Mouse (Mus musculus) mouse trophoblast stem cell (cell line): ENCODE data around the gene Sptbn1.

Experiments used
- in situ Hi-C, 2 experiments: fragments of 300-500 bp; cut with MseI, MboI; formaldehyde crosslinking; loops; 2 replicates in 1 of 2; 3 replicates in 1 of 2; pipeline ENCODE4 v1.15.1; 2025

The Sptbn1 gene

GRCm38 (mm10) chr11:30267892-30268647 lies at the start of gene Sptbn1:
TSS of gene Sptbn1 (minus strand) at chr11:30268175.
- in situ Hi-C loops, result no loop called here

DNA sequence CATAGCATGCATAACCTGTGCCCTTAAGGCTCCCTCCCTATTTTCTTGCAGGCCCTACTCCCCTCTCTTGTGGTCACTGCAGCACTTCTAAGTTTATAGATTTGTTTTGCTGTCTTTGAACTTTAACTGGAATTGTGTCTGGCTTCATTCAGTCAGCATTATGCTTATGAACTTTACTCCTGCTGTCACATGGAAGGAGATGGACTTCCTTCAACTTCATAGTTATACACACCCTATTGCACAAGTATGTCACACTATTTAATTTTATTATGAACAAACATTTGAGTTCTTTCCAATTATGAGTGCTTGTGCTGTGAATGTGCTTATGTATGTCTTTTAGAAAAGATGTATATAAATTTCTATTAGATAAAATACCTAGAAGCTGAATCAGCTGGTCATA lies 26.3 kb upstream of the Sptbn1 start:
- in situ Hi-C loops, result no loop called here

DNA sequence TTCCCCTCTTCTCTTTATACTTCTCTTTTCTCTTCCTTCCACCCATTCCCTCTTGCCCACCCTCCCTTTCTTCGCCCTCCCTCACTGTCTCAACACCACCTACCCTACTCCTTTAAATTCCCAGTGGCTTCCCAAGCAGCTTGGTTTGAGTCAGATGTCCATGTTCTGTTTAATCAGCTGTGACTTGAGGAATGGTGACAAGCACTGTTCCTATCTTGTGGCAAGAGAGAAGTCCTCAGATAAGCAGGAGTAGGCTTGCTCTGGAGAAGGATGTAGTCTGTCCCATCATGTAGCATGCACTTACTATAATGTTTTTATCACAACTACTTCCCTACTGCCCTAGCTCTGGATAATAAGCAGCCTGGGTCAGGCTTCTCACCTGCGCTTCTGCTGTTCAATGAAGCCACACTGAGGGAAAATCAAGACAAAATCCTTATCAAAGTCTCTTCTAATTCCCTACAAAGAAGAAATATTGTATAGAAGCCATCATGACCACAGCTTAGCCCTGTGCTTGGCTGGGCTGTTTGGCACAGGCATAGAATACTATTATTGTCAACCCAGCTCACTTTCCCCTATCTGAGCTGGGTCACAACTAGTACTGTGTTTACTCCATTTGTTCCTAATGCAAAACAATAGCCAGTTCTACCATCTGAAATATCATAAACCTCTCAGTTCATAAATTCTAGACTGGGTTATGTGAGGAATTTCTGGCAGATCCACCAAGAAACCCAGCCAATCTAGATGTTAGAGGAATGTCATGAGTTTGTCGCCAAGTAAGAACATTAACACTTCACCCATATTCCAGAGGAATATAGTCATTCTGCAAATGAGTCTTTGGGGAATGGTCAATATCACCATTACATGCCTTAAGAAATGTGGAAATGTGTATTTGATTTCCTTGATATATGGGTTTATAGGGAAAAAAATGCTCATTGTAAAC lies 24.5 kb upstream of the Sptbn1 start:
- in situ Hi-C loops, result no loop called here

- in situ Hi-C loops, result no loop called here
Observed at GRCm38 (mm10) chr11:30291155-30291554, 23.2 kb upstream of the Sptbn1 start.

- in situ Hi-C loops, result no loop called here
Observed at GRCm38 (mm10) chr11:30289470-30290431, 21.8 kb upstream of the Sptbn1 start.

DNA sequence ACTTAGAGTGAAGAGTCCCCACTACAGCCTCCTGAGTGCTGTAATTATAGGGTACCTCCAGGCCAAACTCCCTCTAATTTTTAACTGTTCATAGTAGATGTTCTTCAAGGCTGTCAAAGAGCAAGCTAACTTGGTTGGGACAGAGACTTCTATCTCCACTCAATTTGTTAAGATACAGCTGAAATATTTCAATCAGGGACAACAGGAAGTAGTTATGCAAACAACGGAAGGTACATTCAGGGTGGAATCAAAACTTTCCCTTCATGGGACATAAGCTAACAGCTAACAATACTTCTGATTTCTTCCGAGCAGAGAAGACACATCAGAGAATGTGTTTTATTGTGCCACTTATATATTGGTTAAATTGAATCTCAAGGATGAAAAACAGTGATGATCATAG lies 20.1 kb upstream of the Sptbn1 start:
- in situ Hi-C loops, result no loop called here

GRCm38 (mm10) chr11:30283710-30284109 lies 15.7 kb upstream of the Sptbn1 start:
- in situ Hi-C loops, result no loop called here

DNA sequence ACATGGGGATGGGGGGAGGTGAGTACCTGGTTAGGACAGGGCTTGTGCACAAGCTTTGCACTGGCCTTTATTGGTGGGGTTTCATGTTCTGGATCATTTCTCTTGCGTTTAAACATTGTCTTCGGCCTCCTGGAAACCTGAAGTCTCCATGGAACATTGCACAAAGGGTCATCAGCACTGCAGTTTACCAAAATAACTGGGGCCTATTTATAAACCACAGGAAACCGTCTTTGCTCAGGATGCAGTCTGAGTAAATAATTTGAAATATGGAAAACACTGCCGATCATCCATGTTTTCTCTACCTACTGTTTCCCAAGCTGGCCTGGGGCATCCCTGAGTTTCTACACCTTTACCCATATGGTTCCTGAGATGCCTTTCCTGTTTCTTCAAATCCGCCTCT lies 13.1 kb upstream of the Sptbn1 start:
- in situ Hi-C loops, result no loop called here

- in situ Hi-C loops, result no loop called here
Observed at GRCm38 (mm10) chr11:30279278-30279677, 11.3 kb upstream of the Sptbn1 start.

DNA sequence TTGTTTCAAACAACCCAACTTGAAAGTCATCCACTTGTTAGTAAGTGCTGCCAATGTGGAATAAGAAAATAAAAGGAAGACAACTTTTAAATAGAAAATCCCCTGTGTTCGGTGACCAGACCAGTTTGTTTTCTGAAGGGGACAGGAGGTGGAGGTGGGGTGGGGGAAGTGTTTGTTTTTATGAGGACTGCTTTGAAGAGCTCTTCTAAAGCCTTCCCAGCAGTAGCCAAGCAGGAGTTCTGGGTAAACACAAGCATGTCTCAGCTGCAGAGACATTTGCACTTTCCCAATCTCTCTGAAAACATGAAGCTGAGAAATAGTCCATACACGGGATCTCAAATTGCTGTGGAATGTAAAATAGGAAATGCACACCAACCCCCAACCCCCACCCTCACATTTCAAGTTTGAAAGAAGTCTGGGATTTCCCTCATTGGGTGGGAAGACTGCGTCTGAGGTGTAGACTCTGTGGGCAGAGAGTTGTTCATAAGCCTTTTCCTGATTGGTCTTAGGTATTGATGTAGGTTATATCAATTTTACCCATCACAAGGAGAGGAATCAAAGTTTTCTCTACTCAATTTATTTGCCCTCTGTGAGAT lies 7.6 kb upstream of the Sptbn1 start:
- in situ Hi-C loops, result no loop called here

DNA sequence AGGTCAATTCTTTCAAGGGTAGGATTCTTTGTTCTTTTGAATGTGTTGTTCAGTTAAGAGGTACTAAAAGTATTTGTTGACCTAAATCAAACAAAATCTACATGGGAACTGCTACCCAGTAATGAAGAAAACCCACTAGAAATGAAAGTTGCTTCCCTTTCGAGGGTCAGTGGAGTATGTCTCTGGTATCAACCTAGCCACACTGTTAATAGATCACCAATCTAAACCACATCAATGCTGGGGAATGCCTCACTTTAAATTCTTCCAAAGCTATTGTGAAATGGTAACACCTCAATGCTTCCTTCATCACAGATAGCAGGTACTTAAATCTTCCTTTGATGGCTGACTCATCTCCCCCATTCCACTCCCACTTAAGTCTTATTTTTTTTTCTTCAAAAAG lies 1.5 kb upstream of the Sptbn1 start:
- in situ Hi-C loops, result no loop called here

DNA sequence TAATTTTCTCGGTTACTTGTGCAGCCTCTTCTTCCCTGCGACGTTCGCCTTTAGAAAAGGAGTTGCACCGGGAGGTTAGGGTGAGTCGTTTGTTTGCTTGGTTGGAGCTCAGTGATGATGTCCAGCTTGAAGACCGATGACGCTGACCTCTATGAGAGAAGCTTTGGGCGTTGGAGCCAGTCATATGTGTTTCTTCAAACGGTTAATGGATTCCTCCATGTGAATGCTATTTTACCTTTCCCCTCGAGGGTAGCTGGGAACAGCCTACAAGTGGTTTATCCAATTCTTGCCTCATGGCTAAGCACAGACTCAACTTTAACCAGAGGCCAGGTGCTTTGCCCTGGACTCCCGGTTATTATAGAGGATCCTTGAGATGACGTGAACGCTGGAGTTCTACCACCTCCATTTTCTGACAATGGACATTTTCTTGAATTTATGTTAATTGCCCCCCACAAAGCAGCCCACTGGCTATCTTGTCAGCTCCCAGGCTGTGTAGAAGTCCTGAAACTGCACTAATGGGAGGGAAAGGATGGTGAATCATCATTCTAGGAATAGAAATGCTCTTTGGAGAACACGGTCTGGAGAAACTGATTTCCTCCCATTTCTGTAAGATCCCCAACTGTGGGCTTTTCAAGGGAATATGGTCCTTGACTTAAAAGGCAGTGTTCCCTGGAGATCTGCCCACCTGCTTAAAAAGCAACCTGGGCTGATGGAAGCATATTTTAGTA lies 837 bp upstream of the Sptbn1 start:
- in situ Hi-C loops, result no loop called here

DNA sequence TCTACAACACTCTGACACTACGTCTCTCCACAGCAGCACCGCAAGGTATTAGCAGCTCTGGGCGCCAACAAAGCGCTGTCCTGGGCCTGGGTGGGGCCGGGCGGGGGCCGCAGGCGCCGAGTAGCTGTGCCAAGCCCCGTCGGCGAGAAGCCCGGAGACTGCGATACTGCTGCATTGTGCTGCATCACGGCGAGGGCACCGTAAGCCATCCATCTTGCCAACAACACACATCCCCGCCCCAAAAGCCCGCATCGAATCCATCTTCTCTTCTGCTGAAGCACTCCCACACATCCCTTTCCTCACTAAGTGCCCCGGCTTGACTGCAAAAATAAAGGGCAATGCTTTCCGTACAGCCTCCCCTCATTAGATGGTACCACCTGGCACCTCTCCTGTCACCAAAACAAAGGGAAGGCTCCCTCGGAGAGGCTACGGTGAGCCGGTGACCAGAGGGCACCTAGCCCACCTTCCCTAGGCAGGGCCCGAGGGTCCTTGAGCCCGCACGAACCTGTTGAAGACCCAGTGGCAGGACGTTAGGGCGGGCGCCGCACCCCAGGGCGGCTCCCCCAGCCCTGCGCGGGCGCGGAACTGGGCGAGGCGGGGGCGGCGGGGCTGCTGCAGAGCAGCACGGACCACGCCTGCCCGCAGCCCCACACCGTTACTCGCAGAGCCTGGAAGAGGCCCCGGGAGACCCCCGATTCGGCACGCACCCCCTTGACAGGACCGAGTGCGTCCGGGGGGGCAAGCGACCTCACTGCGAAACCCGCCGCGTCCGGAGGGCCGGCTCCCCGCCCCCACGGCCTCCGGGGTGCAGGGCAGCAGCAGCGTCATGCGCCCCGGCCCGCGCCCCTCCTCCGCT lies 711 bp downstream of the Sptbn1 start:
- in situ Hi-C loops, result no loop called here

GRCm38 (mm10) chr11:30266691-30267035 lies 1.3 kb downstream of the Sptbn1 start:
- in situ Hi-C loops, result no loop called here

GRCm38 (mm10) chr11:30265666-30266065 lies 2.3 kb downstream of the Sptbn1 start:
- in situ Hi-C loops, result no loop called here

- in situ Hi-C loops, result no loop called here
Observed at GRCm38 (mm10) chr11:30263627-30264026, 4.3 kb downstream of the Sptbn1 start.

DNA sequence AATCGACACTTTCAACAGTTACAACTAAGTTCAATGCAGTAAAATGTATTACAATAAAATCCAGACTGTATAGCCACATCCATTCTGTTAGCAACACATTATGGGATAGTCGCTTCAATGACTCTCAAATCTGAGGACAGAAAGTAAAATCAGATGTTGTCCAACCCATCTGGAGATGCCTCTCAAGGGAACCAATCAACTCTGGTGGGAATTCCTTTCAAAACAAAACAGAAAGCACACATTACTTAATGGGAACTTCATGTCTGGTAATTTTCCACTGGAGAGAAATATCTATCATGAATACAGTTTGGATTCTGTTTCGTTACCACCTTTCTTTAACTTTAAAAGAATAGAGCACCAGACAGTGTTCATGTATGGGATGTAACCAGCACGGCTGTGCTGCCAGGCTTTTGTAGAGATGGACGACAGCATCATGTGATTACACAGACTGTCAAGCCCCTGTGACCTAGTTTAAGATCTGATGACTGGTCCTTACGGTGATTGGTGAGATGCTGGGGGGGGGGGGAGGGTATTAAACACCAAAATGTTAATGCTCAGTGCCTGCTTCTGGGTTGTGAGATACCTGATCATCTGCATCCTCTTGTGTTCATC lies 9.1 kb downstream of the Sptbn1 start:
- in situ Hi-C loops, result no loop called here

GRCm38 (mm10) chr11:30257812-30258211 lies 10.2 kb downstream of the Sptbn1 start:
- in situ Hi-C loops, result no loop called here

DNA sequence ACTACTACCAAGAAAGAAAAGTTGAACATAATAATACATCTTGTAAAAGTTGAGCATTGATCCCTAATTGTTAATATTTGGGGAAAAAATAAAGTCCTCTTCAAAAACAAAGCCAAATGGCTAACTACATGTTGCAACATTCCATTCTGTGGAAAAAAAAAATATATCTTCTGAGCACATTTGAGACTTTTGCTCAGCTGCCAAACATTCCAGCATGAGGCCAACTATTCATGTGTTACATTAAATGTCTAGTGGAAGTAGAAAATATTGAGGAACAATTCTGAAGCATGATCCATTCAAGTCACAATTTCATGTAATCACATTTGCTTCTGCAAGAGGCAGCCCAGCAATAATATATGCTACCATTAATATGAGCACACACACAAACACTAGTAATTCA lies 10.9 kb downstream of the Sptbn1 start:
- in situ Hi-C loops, result no loop called here
